Mouse (Mus musculus): ENCODE data around the gene Cdh13. TPM values are rescaled to one million over a fixed set of nuclear protein-coding genes. Genes with fewer than 3 reads are reported as not detected.
A peak's percentile ranks its signal among the peaks of the same experiment; 100 is the strongest.
"Not testable (repeated sequence)": the region's sequence is repeated elsewhere in the genome, so short reads cannot be mapped to it uniquely, and the experiment has no call there.

Cdh13 gene
- total RNA-seq, 2 experiments from 2014 or later, result not detected

- ATAC-seq (ENCODE audit: poor library complexity, severe bottlenecking), result no peak
Measured at GRCm38 (mm10) chr8:119304196-119304595, 1020.7 kb downstream of the Cdh13 start.

GRCm38 (mm10) chr8:119311412-119311811 is 1027.9 kb downstream of the Cdh13 start:
- no peak; the same call in 1 of the 2 replicates for ATAC-seq (ENCODE audit: poor library complexity, severe bottlenecking)

GRCm38 (mm10) chr8:119323215-119323614 is 1039.7 kb downstream of the Cdh13 start:
- ATAC-seq (ENCODE audit: poor library complexity, severe bottlenecking), result no peak

GRCm38 (mm10) chr8:119339546-119339945 is 1056.0 kb downstream of the Cdh13 start:
- no peak for ATAC-seq (ENCODE audit: poor library complexity, severe bottlenecking)

- ATAC-seq (ENCODE audit: poor library complexity, severe bottlenecking), result no peak
Measured at GRCm38 (mm10) chr8:119343606-119344005, 1060.1 kb downstream of the Cdh13 start.

GRCm38 (mm10) chr8:119344190-119344856 is 1060.8 kb downstream of the Cdh13 start, which contains the start of gene Hsbp1:
Hsbp1 (plus strand) TSS chr8:119344488.
- peak; percentile 99 for ATAC-seq (ENCODE audit: poor library complexity, severe bottlenecking)

GRCm38 (mm10) chr8:119345029-119345682 is 1061.6 kb downstream of the Cdh13 start:
- ATAC-seq (ENCODE audit: poor library complexity, severe bottlenecking), result no peak

GRCm38 (mm10) chr8:119345683-119346075 is 1062.1 kb downstream of the Cdh13 start:
- ATAC-seq (ENCODE audit: poor library complexity, severe bottlenecking), result no peak

GRCm38 (mm10) chr8:119351647-119352046 is 1068.1 kb downstream of the Cdh13 start:
- ATAC-seq (ENCODE audit: poor library complexity, severe bottlenecking), result no peak

GRCm38 (mm10) chr8:119352977-119353658 is 1069.6 kb downstream of the Cdh13 start:
- ATAC-seq (ENCODE audit: poor library complexity, severe bottlenecking), result peak; percentile 85

GRCm38 (mm10) chr8:119353659-119354023 is 1070.1 kb downstream of the Cdh13 start:
- ATAC-seq (ENCODE audit: poor library complexity, severe bottlenecking), result no peak

- ATAC-seq (ENCODE audit: poor library complexity, severe bottlenecking), result not testable (repeated sequence)
Measured at GRCm38 (mm10) chr8:119356631-119357030, 1073.1 kb downstream of the Cdh13 start.

GRCm38 (mm10) chr8:119358175-119358574 is 1074.6 kb downstream of the Cdh13 start:
- ATAC-seq (ENCODE audit: poor library complexity, severe bottlenecking), result no peak

GRCm38 (mm10) chr8:119358836-119359235 is 1075.3 kb downstream of the Cdh13 start:
- peak; percentile 87 for ATAC-seq (ENCODE audit: poor library complexity, severe bottlenecking)

- ATAC-seq (ENCODE audit: poor library complexity, severe bottlenecking), result no peak
Measured at GRCm38 (mm10) chr8:119360686-119361295, 1077.3 kb downstream of the Cdh13 start.
